Mouse (Mus musculus) ES-Bruce4 (cell line): ENCODE results near the gene Cacna2d1. TPM values are rescaled to one million over a fixed set of nuclear protein-coding genes. Genes with fewer than 3 reads are reported as not detected.

Experiments used
- H3K27ac ChIP-seq: 2 replicates; pipeline ENCODE4 v1.5.1; 2012; ENCODE audit warnings: low read length, inconsistent platforms; ENCODE audit not compliant: insufficient read depth
- H3K27me3 ChIP-seq: 2 replicates; pipeline ENCODE4 v1.6.1; 2012; ENCODE audit warnings: mild to moderate bottlenecking, low read length, inconsistent platforms; ENCODE audit not compliant: control insufficient read depth, poor library complexity, insufficient read depth, severe bottlenecking
- H3K36me3 ChIP-seq: 2 replicates; pipeline ENCODE4 v1.6.1; 2012; ENCODE audit warnings: inconsistent platforms, mild to moderate bottlenecking, low read length, moderate library complexity; ENCODE audit not compliant: control insufficient read depth, poor library complexity, insufficient read depth, severe bottlenecking
- H3K4me1 ChIP-seq: one replicate; pipeline ENCODE4 v1.8.1; 2011; ENCODE audit warnings: low read length; ENCODE audit not compliant: control insufficient read depth, insufficient read depth
- H3K4me3 ChIP-seq: 2 replicates; pipeline ENCODE4 v1.5.1; 2011; ENCODE audit warnings: low read depth, mild to moderate bottlenecking, low read length
- H3K9ac ChIP-seq: 2 replicates; pipeline ENCODE4 v1.6.1; 2012; ENCODE audit warnings: low read depth, mild to moderate bottlenecking, inconsistent platforms; ENCODE audit not compliant: poor library complexity, severe bottlenecking
- H3K9me3 ChIP-seq: replicated peaks from 2 replicates; pipeline ENCODE4 v1.6.1; 2012; ENCODE audit warnings: mild to moderate bottlenecking, low read length, inconsistent platforms; ENCODE audit not compliant: control insufficient read depth, poor library complexity, insufficient read depth, severe bottlenecking
- CTCF ChIP-seq: IDR thresholded peaks from one replicate; pipeline ENCODE4 v1.8.1; 2011; ENCODE audit warnings: low read depth, low read length
- EP300 ChIP-seq: IDR thresholded peaks from 2 replicates; pipeline ENCODE4 v1.6.1; 2011; ENCODE audit warnings: low read depth, low read length; ENCODE audit not compliant: insufficient read depth
- POLR2A ChIP-seq: IDR thresholded peaks from one replicate; pipeline ENCODE4 v1.8.1; 2011; ENCODE audit warnings: low read length; ENCODE audit not compliant: insufficient read depth
- polyA plus RNA-seq: library from polyadenylated mRNA; stranded (reverse); fragments of >200 nt; gene quantifications from 2 replicates; pipeline ENCODE4 v1.2.4, GENCODE M21; 2011; ENCODE audit warnings: low read depth; ENCODE audit not compliant: missing spikeins, insufficient read depth, insufficient read length

Cacna2d1 gene
- polyA plus RNA-seq, 1 experiment: 8.0 TPM

- H3K27me3 ChIP-seq: no peaks in the 10 kb centered on the region
- H3K9me3 ChIP-seq: no peaks in the 10 kb centered on the region
- no peak for TF ChIP-seq EP300
- TF ChIP-seq CTCF: no peak
- TF ChIP-seq POLR2A: no peak
- no peak overlapping the region for H3K27ac ChIP-seq
- no peak overlapping the region for H3K9ac ChIP-seq
- no peaks in the 10 kb centered on the region for H3K4me1 ChIP-seq
- H3K4me3 ChIP-seq: no peak overlapping the region
- no peaks in the 10 kb centered on the region for H3K36me3 ChIP-seq
Measured at GRCm38 (mm10) chr5:16417996-16418395, 483.5 kb downstream of the Cacna2d1 start.

DNA sequence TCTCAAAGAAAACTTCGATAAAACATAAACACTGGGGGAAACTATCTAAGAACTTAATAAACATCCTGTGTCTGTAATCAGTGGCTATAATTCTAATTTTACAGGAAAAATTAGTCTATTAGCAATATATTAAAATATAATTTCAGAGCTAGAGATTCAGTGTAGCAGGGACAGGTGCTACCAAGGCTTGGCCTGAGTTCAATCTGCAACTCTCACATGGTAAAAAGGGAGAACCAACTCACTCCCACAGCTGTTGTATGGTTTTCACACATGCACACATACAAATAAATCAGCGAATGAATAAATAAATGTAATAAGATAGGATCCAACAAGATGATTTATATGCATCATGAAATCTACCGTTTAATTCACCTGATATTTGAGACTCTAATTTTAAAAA, 484.0 kb downstream of the Cacna2d1 start:
- Histone ChIP-seq H3K9ac (no peak overlapping the region), H3K36me3 (no peaks in the 10 kb centered on the region), H3K27me3 (no peaks in the 10 kb centered on the region), H3K9me3 (no peaks in the 10 kb centered on the region), H3K4me3 (no peak overlapping the region), H3K27ac (no peak overlapping the region), H3K4me1 (no peaks in the 10 kb centered on the region)
- TF ChIP-seq POLR2A (no peak), CTCF (no peak), EP300 (no peak)

Other genes with a start within 250 kb of the Cacna2d1 start
- not detected in 2 replicates for gene Speer4c, start 220.4 kb upstream of the Cacna2d1 start, polyA plus RNA-seq